Comparison of ENCODE assay signal across 9 mouse cellular contexts in genomic region chr2:33429339-33429738, GRCm38 (mm10). TPM values are rescaled to one million over a fixed set of nuclear protein-coding genes. Genes with fewer than 3 reads are reported as not detected.
DNase-seq lines count a peak whose midpoint lies in the region; ATAC-seq and TF ChIP-seq lines count a peak whose summit lies in the region.
"Had no signal": no experiment of that assay in that cellular context is flagged by ENCODE, and none has a peak within 500 bp of the region (broad histone marks: within the 10 kb centered on the region; RNA-seq: fewer than 3 reads in every experiment).

No protein-coding gene starts in this region.

- H3K27me3 ChIP-seq in heart, embryonic 16.5 days (ENCODE audit: control insufficient read depth, insufficient read depth, low read length) = no peaks in the 10 kb centered on the region
- no peaks in the 10 kb centered on the region for H3K27me3 ChIP-seq in limb, embryonic 12.5 days
- H3K27me3 ChIP-seq in midbrain, embryonic 13.5 days = no peaks in the 10 kb centered on the region
- H3K27me3 ChIP-seq: Patski had no signal

- H3K36me3 ChIP-seq in heart, embryonic 16.5 days (ENCODE audit: control insufficient read depth, insufficient read depth) = 0 out of 2 replicates have a peak, but pooled peaks cover 6% of the 10 kb centered on the region
- peaks cover 21% of the 10 kb centered on the region for H3K36me3 ChIP-seq in limb, embryonic 12.5 days
- H3K36me3 ChIP-seq in midbrain, embryonic 13.5 days = peaks cover 21% of the 10 kb centered on the region

- H3K4me3 ChIP-seq in bone marrow macrophage, adult 2 months (ENCODE audit: insufficient read depth, low read length) = peak overlapping the region; percentile 83
- peak overlapping the region; percentile 97 for H3K4me3 ChIP-seq in heart, embryonic 16.5 days (ENCODE audit: low read length)
- peak overlapping the region; percentile 100 for H3K4me3 ChIP-seq in limb, embryonic 12.5 days (replicated peaks)
- peak overlapping the region; percentile 94; the same call in 1 of the 2 replicates for H3K4me3 ChIP-seq in midbrain, embryonic 13.5 days (replicated peaks)

- H3K9ac ChIP-seq in heart, embryonic 16.5 days (ENCODE audit: low read length) = peak overlapping the region; percentile 98
- peak overlapping the region; percentile 92 for H3K9ac ChIP-seq in limb, embryonic 12.5 days (replicated peaks)
- H3K9ac ChIP-seq in midbrain, embryonic 13.5 days (replicated peaks) = peak overlapping the region; percentile 99; the same call in 1 of the 2 replicates

- no peak for TF ChIP-seq CTCF in bone marrow macrophage, adult 2 months (IDR thresholded peaks at IDR 0.05; ENCODE audit: low read depth, low read length)

- H3K27ac ChIP-seq in bone marrow macrophage, adult 2 months (ENCODE audit: insufficient read depth, low read depth, low read length) = peak overlapping the region; percentile 99
- peak overlapping the region; percentile 68 for H3K27ac ChIP-seq in heart, embryonic 16.5 days (ENCODE audit: low read length)
- peak overlapping the region; percentile 3; the same call in 1 of the 2 replicates for H3K27ac ChIP-seq in limb, embryonic 12.5 days
- H3K27ac ChIP-seq in midbrain, embryonic 13.5 days = no peak overlapping the region

- no peaks in the 10 kb centered on the region for H3K9me3 ChIP-seq in heart, embryonic 16.5 days (replicated peaks; ENCODE audit: control insufficient read depth, low read length)
- no peaks in the 10 kb centered on the region for H3K9me3 ChIP-seq in limb, embryonic 12.5 days
- H3K9me3 ChIP-seq in midbrain, embryonic 13.5 days = no peaks in the 10 kb centered on the region

- peak; percentile 57; the same call in 1 of the 2 replicates for TF ChIP-seq POLR2A in bone marrow macrophage, adult 2 months (IDR thresholded peaks at IDR 0.05; ENCODE audit: borderline replicate concordance, low read depth, low read length)

- DNase-seq in frontal cortex, postnatal 14 days (ENCODE audit: low spot score in 2 of 2) = no peak
- DNase-seq in left cerebral cortex, adult 8-10 months (ENCODE audit: low spot score in 2 of 2) = no peak
- no peak for DNase-seq in layer of hippocampus, adult 11-12 months (ENCODE audit: low spot score)

- WGBS in heart, embryonic 16.5 days = 41% methylated on average over 6 of the region's 6 CpGs
- 50% methylated on average over 6 of the region's 6 CpGs for WGBS in limb, embryonic 12.5 days
- 45% methylated on average over 6 of the region's 6 CpGs for WGBS in midbrain, embryonic 13.5 days

- H3K4me1 ChIP-seq in bone marrow macrophage, adult 2 months (ENCODE audit: control insufficient read depth, insufficient read depth, low read length) = peaks cover 38% of the 10 kb centered on the region
- H3K4me1 ChIP-seq in heart, embryonic 16.5 days (ENCODE audit: control insufficient read depth, insufficient read depth, low read length) = peaks cover 8% of the 10 kb centered on the region
- H3K4me1 ChIP-seq in limb, embryonic 12.5 days (replicated peaks) = peaks cover 20% of the 10 kb centered on the region
- peaks cover 34% of the 10 kb centered on the region for H3K4me1 ChIP-seq in midbrain, embryonic 13.5 days (replicated peaks)

- ATAC-seq in frontal cortex, adult (ENCODE audit: low TSS enrichment) = peak; percentile 25; the same call in 1 of the 2 replicates
- no peak for ATAC-seq in heart, embryonic 16.5 days (replicated peaks; ENCODE audit: extremely low read depth, insufficient read depth, low FRiP score)
- ATAC-seq in limb, embryonic 12.5 days (ENCODE audit: insufficient number of reproducible peaks, insufficient read depth, low FRiP score, low TSS enrichment, low read depth) = no peak
- ATAC-seq in midbrain, embryonic 13.5 days = no peak
- ATAC-seq: Patski had no signal

- peak overlapping the region; percentile 71 for H3K4me2 ChIP-seq in heart, embryonic 16.5 days (ENCODE audit: low read depth, low read length)
- peak overlapping the region; percentile 88 for H3K4me2 ChIP-seq in limb, embryonic 12.5 days
- H3K4me2 ChIP-seq in midbrain, embryonic 13.5 days (replicated peaks) = peak overlapping the region; percentile 97

RNA-seq across cellular contexts. Expression of gene Zbtb34, which starts 1.8 kb away (rescaled TPM):
- 18.2 and 18.6 TPM in 2 replicates for polyA plus RNA-seq in bone marrow macrophage, adult 2 months (2012; ENCODE audit: insufficient read depth, insufficient read length, missing spikeins)
- 3.8 and 4.9 TPM in 2 replicates for polyA plus RNA-seq in heart, embryonic 16.5 days (2015; fragmentation: Nextera tagmentation; extraction: Ambion mirVana)
- 8.7 and 8.9 TPM in 2 replicates for polyA plus RNA-seq in limb, embryonic 12.5 days (2016; fragmentation: Nextera tagmentation; extraction: Ambion mirVana)
- 6.9 and 7.3 TPM in 2 replicates for polyA plus RNA-seq in midbrain, embryonic 13.5 days (2015; fragmentation: Nextera tagmentation; extraction: Ambion mirVana)
- total RNA-seq in left cerebral cortex, adult 8-10 months (2022) = 10 to 100 TPM; 22.7 to 30.4 (median 24.4) TPM

RNA-seq across cellular contexts. Expression of gene Zbtb43, which starts 39.0 kb away (rescaled TPM):
- 14.4 and 16.0 TPM in 2 replicates for polyA plus RNA-seq in bone marrow macrophage, adult 2 months (2012; ENCODE audit: insufficient read depth, insufficient read length, missing spikeins)
- polyA plus RNA-seq in heart, embryonic 16.5 days (2015; fragmentation: Nextera tagmentation; extraction: Ambion mirVana) = 13.3 and 15.5 TPM in 2 replicates
- 18.4 and 18.7 TPM in 2 replicates for polyA plus RNA-seq in limb, embryonic 12.5 days (2016; fragmentation: Nextera tagmentation; extraction: Ambion mirVana)
- 29.0 and 29.7 TPM in 2 replicates for polyA plus RNA-seq in midbrain, embryonic 13.5 days (2015; fragmentation: Nextera tagmentation; extraction: Ambion mirVana)
- total RNA-seq in left cerebral cortex, adult 8-10 months (2022) = 10 to 100 TPM; 23.9 to 30.4 (median 29.1) TPM

RNA-seq across cellular contexts. Expression of gene Ralgps1, which starts 58.1 kb away (rescaled TPM):
- polyA plus RNA-seq in bone marrow macrophage, adult 2 months (2012; ENCODE audit: insufficient read depth, insufficient read length, missing spikeins) = 7.4 and 7.6 TPM in 2 replicates
- polyA plus RNA-seq in heart, embryonic 16.5 days (2015; fragmentation: Nextera tagmentation; extraction: Ambion mirVana) = 4.6 and 5.3 TPM in 2 replicates
- polyA plus RNA-seq in limb, embryonic 12.5 days (2016; fragmentation: Nextera tagmentation; extraction: Ambion mirVana) = 4.8 and 5.2 TPM in 2 replicates
- polyA plus RNA-seq in midbrain, embryonic 13.5 days (2015; fragmentation: Nextera tagmentation; extraction: Ambion mirVana) = 36.5 and 37.0 TPM in 2 replicates
- total RNA-seq in left cerebral cortex, adult 8-10 months (2022) = 10 to 100 TPM; 59.8 to 68.0 (median 67.1) TPM
